Mouse (Mus musculus) right cerebral cortex, postnatal 10 days (tissue): ENCODE measurements around the gene Myo1d.
A peak's percentile ranks its signal among the peaks of the same experiment; 100 is the strongest.

Experiments
- DNase-seq, 2 experiments: peaks; one replicate each; pipeline ENCODE4 v3.0.0; 2021; ENCODE audit warnings: low spot score in 2 of 2

Myo1d gene

GRCm38 (mm10) chr11:80614949-80615725 lies 164.7 kb downstream of the Myo1d start:
- peak; percentile 38 to 56 for DNase-seq

- peak; percentile 75 to 80 for DNase-seq
These were observed 165.4 kb downstream of the Myo1d start for GRCm38 (mm10) chr11:80614418-80614817.

GRCm38 (mm10) chr11:80613534-80613933 lies 166.3 kb downstream of the Myo1d start:
- no peak for DNase-seq

GRCm38 (mm10) chr11:80602707-80603441 lies 177.0 kb downstream of the Myo1d start:
- DNase-seq: peak; percentile 88 to 95

GRCm38 (mm10) chr11:80602041-80602458 lies 177.8 kb downstream of the Myo1d start:
- peak; percentile 65 to 69 for DNase-seq

GRCm38 (mm10) chr11:80601040-80601864 lies 178.6 kb downstream of the Myo1d start:
- DNase-seq: peak in 1 of 2 experiments; percentile 39

- DNase-seq: no peak
These were observed 184.3 kb downstream of the Myo1d start for GRCm38 (mm10) chr11:80595482-80595881.

GRCm38 (mm10) chr11:80589387-80589786 lies 190.4 kb downstream of the Myo1d start:
- no peak for DNase-seq

GRCm38 (mm10) chr11:80585761-80586160 lies 194.1 kb downstream of the Myo1d start:
- no peak for DNase-seq

GRCm38 (mm10) chr11:80585211-80585610 lies 194.6 kb downstream of the Myo1d start:
- no peak for DNase-seq

- DNase-seq: no peak
These were observed 199.3 kb downstream of the Myo1d start for GRCm38 (mm10) chr11:80580494-80580893.

GRCm38 (mm10) chr11:80577747-80578640 lies 201.8 kb downstream of the Myo1d start:
- DNase-seq: peak; percentile 96

- DNase-seq: no peak
These were observed 204.0 kb downstream of the Myo1d start for GRCm38 (mm10) chr11:80575794-80576193.

GRCm38 (mm10) chr11:80566286-80566685 lies 213.5 kb downstream of the Myo1d start:
- DNase-seq: peak; percentile 53 to 70

GRCm38 (mm10) chr11:80564975-80565965 lies 214.6 kb downstream of the Myo1d start:
- no peak for DNase-seq

- peak; percentile 65 for DNase-seq
These were observed 217.3 kb downstream of the Myo1d start for GRCm38 (mm10) chr11:80562479-80562878.

- DNase-seq: no peak
These were observed 219.1 kb downstream of the Myo1d start for GRCm38 (mm10) chr11:80560770-80561169.

- DNase-seq: peak in 1 of 2 experiments; percentile 49
These were observed 224.4 kb downstream of the Myo1d start for GRCm38 (mm10) chr11:80555416-80555815.

- no peak for DNase-seq
These were observed 226.8 kb downstream of the Myo1d start for GRCm38 (mm10) chr11:80553046-80553445.

GRCm38 (mm10) chr11:80551634-80552033 lies 228.2 kb downstream of the Myo1d start:
- DNase-seq: peak in 1 of 2 experiments; percentile 69
